Mouse (Mus musculus): ENCODE measurements around the gene Glce.

Glce gene

DNA sequence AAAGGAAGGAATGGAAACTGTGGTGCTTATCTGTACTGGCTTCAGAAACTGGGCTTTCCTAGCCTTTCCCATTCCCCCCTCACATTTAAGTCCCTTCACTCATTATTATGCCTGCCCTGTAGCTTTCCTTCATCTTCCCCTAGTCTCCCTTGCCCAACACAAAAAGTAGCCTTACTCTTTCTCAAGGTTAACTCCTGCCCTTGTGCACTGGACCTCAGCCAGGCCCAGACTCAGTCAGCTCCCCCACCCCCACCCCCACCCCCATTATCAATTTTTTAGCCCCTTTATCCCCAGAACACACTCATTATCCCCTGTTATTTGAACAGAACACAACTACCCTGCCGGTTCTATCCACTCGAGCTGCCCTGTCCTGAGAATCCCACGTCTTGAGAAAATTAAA, 1.0 kb upstream of the Glce start:
- DNase-seq (ENCODE audit: low read depth, low spot score): no peak

DNA sequence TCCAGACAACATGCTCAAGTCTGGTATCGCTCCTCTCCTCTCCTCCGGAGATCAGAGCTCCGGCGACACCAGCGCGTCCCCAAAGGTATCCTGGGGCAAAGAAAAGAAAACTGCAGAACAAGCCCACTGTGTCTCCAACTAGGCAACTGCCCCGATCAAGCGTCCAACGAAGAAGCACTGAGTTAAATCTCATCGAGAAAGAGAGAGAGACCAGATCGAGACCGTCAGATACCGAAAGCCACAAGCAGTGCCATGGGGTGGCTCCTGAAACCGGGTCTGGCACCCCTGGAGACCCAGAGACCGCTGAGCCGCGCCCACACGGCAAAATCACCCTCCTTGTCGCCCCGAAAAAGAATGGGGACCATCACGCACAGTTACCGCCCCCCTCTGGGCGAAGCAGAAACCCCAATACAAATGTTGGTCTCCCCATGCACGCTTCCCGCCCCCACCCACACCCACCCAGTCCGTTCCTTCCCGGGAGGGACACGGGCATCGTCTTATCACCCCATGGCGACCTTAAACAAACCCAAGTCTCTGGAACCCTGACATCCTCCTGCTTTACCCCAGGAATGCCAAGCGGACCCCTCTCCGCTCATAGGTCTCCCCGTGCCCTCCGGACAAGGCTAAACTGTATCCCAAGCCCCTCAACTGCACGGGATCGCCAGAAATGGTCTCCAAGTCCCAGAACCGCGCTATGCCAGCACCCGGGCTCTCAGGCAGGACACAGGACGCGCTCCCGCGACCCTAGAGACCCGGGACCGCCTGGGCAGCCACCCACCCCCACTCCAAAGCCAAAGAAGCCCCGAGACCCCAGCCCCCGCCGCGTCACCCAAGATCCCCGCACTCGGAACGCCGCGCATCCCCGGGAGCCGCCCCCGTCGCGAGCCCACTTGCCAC, 656 bp downstream of the Glce start:
- peak; percentile 59 for DNase-seq (ENCODE audit: low read depth, low spot score)

DNA sequence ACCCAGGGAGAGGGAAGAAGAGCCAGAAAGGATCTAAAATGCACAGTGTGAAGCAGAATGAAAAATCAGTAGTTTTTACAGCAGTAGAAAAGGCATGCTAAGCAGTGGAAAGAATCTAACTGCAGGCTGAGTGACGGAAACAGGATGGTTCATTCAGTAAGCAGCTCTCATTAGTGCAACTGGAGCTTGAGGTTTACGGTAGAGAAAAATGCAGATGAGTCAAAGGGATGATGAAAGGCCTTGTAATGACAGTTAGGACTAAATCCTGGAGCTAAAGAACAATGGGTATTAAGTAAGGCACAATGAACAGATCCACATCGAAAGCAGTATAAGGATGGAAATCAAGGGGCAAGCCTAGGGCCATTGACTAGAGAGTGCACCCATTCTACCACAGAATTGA, 3.7 kb downstream of the Glce start:
- peak; percentile 54 for DNase-seq (ENCODE audit: low read depth, low spot score)

DNA sequence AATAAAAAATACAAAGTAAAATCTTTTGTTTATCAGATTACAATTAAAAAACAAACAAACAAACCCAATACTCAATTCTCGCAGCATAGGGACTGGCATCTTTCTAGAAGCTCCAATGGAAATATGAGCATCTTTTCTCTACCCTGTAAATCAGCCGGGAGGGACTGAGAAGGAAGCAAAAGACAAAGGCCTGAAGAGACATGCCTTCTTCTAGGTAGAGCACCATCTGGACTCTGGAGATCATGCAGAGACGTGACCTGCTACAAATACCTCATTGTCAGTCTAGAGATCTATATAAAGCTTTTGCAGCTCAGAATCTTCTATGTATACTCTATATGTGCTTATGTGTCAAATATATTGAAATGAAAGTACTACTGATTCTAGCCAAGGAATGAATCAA, 6.6 kb downstream of the Glce start:
- peak; percentile 88 for DNase-seq (ENCODE audit: low read depth, low spot score)

DNA sequence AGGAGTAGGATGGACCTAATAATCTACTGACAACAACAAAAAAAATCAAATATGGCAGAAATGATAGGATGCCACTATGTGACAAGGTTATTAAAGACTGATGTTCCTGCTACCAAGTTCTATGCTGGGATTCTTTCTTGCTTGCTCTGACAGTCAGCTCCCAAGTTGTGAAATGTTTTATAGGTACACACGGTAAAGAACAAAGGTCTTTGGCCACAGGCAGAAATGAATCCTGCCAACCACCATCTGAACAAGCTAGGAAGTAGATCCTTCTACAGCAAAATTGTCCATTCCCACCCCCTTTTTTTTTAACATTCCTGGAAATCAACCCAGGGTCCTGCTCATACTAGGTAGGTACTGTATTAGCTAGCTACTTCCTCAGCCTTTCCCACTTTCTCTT, 25.9 kb downstream of the Glce start:
- DNase-seq (ENCODE audit: low read depth, low spot score): no peak

DNA sequence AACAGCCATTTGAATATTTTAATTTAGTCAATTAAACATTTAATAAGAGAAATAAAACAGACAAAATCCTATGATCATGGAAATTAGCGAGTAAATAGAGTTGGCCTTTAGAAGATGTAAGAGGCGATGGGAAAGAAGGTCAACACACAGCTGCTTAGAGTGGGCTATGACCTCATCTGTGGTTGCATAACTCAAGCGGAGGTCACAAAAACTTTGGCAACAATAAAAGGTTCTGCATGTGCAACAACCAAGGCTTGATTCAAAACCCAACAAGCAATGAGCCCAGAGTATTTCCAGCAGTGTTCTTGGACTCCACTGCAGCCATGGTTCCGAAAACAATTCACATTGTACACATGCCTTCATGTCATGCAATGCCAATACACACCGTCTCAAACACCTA, 30.9 kb downstream of the Glce start:
- peak; percentile 27 for DNase-seq (ENCODE audit: low read depth, low spot score)

DNA sequence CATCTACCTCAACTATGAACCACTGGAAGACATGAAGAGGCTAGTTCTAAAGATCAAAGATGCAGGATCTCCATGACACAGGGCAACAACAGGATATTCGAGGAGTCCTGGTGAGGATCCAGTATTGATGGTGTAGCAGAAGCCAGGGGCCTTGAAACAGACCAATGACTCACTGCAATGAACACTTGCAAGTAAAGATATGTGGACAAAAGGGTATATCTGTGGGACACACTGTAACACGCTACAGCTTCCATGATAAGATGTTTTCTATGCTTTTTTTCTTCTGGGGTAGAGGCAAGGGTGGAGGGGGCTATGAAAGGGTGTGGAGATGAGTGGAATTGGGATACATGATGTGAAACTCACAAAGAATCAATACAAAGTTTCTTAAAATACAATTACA, 36.9 kb downstream of the Glce start:
- no peak for DNase-seq (ENCODE audit: low read depth, low spot score)

DNA sequence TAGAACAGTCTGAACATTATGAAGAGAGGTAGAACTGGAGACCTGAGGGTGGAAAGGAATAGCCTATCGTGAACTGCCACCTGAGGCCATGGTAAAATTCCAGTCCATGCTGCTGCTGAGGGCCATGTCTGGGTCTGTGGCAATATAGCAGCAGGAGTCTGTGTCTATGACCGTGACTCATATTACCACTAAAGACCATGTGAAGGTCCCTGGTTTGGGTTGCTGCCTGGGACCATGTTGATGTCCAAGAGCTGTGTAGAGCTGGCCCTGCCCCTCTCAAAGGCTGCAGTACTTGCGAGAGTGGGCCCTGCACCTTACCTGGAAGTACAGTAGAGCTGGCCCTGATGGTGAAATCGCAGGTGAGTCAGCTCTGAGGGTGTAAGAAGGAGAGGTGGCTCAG, 37.6 kb downstream of the Glce start:
- no peak for DNase-seq (ENCODE audit: low read depth, low spot score)

DNA sequence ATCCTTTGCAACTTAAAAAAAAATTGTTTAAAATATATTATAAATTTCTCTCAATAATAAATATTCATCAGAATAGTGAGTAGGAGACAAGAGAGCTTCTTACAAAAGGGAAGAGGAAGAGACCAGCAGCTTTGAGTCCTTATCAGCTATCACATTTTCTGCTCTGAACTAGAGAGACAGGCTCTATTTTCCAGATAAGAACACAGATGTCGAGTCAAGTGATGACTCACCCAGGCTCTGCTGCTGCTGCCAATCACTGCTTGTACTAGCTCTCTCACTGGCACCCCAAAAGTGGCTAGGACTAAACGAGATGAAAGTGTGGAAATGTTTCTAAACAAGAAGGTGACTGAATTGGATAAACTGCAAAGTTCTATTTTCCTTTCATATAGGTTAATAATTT, 39.5 kb downstream of the Glce start:
- peak; percentile 77 for DNase-seq (ENCODE audit: low read depth, low spot score)

DNA sequence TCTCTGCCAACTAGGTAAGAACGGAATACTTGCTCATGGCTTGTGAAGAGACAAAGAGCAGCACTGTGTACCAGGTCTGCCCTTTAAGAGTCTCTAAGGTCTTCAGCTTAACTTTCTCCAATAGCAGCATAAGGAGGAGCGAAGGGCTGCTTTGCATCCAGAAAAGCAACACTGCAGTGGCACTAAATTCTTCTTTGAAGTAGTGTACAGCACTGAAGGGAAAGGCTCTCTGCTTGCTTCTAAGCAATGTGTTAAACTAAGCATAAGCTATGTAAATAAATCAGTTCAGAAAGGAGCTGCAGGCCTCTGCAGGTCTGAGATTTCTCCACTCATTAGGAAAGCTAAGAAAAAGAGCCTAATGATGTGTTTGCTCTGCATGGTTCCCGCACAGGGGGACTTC, 40.9 kb downstream of the Glce start:
- no peak for DNase-seq (ENCODE audit: low read depth, low spot score)

DNA sequence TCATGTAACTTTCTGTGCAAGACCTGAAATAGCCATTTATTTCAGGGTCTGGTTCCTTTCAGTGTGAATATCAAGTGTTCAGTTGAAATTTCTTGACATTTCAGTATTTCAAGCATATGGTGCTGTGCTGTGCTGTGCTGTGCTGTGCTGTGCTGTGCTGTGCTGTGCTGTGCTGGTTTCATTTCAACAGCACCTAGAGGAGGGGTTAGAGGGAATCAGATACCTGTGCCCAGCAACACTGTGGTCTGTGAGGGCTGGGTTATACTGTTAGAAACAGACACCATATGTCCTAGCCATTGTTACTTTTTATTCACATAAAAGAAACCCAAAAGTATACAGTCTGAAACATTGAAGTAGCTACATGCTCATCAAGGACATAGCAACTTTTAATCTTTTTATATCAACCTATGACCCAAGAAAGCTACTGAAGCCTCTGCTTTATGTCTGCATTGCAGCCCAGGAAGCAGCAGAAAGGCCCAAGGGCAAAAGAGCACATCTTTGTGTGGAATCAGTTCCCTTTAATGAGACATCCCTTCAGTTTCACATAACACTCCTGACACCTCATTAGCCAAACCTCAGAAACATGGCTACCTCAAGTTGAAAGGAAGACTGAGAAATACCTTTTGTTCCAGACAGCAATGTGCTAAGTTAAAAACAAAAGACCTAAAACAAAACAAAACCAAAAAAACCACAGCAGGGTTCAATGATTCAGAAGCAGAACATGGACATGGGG, 42.3 kb downstream of the Glce start:
- no peak for DNase-seq (ENCODE audit: low read depth, low spot score)

DNA sequence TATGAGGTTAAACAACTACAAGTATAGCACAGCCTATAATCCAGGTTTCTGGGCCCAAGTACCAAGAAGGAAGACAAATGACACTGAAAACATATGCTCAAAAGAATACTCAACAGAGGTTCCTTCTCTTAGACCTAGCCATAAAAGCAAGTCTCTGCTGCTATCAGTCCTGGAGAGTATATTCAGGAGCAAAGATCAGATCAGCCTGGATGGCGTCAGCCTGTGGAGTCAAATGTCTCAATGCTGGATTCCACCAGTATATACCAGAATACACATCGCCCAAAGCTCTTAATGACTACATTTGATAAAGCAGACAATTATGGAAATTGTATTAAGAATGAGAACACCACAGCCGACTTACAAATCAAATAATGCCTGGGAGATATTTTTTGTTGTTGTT, 60.2 kb downstream of the Glce start:
- DNase-seq (ENCODE audit: low read depth, low spot score): no peak

DNA sequence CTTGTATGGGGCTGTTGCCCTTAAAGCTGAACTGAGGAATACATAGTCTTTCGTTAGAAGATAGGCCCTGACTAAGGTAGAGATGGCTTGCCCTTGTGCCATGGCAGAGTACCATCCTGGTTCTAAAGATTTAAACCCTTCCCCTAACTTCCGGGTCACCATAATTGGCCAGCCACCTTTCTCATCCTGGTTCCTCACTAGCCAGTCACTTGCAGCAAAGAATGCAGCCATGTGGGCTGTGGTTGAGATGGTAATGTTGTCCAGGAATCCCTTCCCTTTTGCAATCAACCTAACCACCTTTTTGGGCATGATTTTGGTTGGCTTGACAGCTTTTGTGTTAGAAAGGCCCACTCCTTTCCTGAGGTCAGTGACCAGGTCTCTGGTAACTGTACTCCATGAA, 62.0 kb downstream of the Glce start:
- no peak for DNase-seq (ENCODE audit: low read depth, low spot score)

DNA sequence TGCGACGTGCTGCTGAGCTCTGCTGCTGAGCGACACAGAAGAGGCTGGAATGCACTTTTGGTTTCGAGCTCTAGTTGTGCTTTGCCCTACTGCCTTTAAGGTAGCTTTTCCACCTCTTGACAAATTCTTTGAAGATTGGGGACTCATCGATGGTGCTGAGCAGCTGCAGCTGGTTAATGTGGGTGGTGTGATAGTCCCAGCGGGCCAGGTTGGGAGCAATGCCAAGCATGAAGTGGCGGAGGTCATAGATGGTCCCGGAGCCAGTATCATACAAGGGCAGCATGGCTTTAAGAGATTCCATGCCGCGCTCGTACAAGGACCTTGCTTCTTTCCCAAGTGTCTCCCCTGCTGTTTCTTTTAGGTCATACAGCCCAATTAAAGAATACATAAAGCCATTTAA, 62.5 kb downstream of the Glce start:
- no peak for DNase-seq (ENCODE audit: low read depth, low spot score)

DNA sequence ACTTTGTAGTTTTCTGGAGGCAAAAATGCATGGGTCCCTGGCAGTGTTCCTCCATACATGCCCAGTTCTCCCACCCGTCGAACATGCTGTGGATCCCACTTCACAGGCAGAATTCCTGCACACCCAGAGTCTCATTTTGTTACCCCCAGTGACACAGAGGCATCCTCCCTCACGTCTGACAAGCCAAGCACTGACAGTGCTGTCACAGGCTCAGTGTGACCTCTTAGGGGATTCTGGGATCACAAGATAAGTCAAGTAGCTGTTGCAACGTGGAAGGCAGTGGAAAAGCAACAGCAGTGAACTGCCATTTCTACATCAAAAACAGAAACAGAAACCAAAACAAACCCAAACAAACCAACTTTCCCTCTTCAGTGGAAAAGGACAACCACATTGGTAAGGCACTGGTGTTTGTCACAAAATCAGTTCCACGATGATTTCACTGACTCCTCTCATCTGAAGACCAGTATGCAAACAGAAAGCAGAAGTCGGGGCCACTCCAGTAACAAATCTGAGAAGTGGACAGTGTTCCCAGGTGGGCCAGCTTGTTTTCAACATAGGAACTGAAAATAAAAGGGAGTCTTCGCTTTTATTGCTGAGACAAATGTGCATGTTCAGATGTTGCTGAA, 64.5 kb downstream of the Glce start:
- no peak for DNase-seq (ENCODE audit: low read depth, low spot score)

DNA sequence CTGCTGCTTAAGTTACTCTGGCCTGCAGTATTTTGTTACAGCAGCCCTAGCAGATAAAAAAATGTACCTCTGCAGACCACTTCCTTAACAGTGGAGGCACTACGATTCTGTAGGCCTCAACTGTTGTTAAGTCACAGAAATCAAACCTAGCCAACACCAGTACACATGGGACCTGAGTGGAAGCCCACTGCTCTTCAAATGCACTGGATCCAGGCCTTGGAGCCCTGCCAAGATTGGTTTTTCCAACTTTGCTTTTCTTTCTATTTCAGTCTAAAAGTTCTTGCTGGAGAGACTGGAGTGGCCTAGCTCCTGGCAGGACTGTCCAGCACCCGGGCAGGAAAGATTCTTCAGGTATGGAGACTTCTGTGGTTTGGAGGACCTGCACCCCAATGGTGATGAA, 66.2 kb downstream of the Glce start:
- DNase-seq (ENCODE audit: low read depth, low spot score): no peak

DNA sequence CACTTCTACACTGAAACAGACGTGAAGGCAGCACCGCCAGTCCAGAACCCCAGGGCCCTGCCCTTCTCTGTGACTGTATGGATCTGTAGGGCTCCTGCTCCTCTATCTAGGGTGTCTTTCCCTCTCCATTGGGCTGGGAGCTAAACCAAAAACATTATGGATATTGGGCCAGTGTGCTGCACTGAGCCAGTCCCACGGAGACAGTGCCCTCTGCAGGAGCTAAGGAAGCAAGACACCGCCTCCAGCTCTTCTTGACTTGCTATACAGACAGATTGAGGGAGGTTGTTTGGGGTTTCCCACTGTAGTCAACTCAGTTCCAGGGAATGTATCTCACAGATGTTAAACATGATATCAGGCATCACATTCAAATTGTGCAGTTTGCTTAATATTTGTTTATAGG, 71.7 kb downstream of the Glce start:
- peak; percentile 59 for DNase-seq (ENCODE audit: low read depth, low spot score)

DNA sequence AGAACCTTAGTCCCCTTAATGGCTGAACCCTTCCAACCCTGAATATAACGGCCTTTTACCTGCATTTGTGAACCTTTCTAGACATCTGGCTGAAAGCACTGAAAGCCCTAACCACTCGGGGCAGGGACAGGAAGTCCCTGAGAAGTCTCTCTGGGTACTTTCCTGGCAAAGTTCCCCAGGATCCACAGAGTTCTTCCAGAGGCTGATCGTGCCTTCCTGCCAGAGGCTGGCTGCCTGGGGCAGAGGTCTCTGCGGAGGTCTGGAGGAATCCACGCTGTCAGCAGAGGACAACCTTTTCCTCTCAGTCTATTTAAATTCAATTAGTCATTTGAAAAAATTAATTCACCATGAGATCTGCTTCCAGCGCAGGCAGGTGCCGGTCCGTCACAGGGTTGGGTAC, 73.3 kb downstream of the Glce start:
- DNase-seq (ENCODE audit: low read depth, low spot score): no peak

DNA sequence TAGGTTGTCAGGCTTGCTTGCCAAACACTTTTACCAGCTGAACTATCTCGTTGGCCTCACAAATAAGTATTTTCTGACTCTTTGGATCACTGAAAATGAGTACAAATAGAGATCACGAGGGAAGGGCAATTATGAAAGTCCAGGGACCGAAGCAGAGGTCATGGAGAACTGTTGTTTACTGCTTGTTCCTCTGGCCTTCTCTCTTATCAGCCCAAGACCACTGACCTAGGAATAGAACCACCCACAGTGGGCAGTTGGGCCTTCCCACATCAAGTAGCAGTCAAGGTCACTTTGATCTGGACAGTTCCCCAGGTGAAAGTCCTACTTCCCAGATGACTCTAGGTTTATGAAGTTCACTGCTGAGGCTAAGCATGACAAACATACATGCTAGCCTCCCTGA, 80.3 kb downstream of the Glce start:
- DNase-seq (ENCODE audit: low read depth, low spot score): no peak

DNA sequence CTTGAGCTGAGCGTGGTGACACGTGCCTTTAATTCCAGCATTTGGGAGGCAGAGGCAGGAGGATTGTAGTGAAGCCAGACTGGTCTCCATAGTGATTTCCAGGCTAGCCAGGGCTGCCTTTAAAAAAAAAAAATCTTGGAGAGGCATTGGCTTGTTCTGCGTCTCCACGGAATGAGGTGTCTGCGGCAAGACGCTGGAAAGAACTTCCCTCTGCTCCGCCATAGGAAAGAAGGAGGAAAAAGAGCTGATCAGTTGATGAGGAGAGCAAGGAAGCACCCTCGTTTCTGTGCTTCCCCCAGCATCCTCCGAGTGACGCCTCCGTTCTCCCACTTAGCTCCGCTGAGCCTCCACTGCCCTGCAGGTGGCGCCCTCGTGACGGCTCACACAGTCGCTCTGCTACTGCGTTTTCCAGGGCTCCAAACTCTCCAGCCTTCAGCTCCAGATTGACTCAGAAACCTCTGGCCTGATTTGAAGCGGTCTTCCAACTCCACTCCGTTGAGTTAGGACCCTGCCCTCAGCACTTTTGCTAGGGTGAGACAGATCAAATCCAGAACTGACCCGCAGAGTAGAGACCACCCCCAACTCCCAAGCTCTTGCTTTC, 82.3 kb downstream of the Glce start:
- DNase-seq (ENCODE audit: low read depth, low spot score): peak; percentile 93

DNA sequence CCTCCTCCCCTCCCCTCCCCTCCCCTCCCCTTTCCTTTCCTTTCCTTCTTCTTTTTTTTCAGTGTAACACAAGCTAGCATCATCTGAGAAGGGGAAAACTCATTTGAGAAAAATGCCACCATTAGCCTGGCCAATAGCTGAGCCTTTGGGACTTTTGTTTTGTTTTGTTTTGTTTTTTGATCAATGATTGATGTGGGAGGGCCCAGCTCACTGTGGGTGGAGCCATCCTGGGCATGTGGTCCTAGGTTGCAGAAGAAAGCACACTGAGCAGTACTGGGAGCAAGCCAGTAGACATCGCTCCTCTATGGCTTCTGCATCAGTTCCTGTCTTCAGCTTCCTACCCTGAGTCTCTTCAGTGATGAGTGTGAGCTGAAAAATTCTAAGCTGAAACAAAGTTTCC, 86.6 kb downstream of the Glce start:
- no peak for DNase-seq (ENCODE audit: low read depth, low spot score)

DNA sequence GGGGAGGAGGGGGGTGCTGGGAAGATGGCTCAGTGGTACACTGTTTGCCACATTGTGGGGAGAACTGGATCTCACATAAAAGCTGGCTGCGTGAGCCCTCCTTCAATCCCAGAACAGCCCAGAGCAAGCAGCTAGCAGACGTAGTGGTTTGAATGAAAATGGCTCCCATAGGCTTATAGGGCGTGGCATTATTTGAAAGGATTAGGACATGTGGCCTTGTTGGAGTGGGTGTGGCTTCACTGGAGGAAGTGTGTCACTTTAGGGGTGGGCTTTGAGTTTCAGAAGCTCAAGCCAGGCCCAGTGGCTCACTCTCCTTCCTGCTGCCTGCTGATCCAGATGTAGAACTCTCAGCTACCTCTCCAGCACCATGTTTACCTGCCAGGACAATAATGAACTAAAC, 90.2 kb downstream of the Glce start:
- no peak for DNase-seq (ENCODE audit: low read depth, low spot score)
